Mouse (Mus musculus) mesoderm, embryonic 11.5 days (tissue): ENCODE data around the gene Tesk2.

Experiments used
- DNase-seq: peaks from one replicate; pipeline ENCODE4 v3.0.0-alpha.2; 2012; ENCODE audit warnings: low read depth, low spot score

The Tesk2 gene

DNA sequence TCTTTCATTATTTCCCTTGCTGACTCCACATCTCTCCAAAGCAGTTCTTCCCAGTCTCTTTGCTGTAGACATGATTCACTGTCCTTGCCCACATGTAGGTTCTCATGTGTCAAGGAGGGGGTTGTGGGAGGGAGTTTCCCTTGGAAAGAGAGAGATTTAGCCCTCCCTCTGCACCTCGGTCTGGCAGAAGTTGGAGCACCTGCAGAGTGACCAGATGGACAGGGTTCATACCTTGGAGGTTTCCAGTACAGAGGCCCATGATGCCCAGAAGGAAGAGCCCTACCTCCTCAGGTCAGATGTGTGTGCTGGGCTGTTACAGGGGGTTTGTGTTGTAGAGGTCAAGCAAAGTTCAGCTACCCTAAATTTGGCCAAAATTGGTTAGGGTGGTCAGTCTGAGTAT, 8.2 kb upstream of the Tesk2 start:
- DNase-seq = no peak

- peak; percentile 86 for DNase-seq
Measured at GRCm38 (mm10) chr4:116719396-116719795, 1.4 kb upstream of the Tesk2 start.

DNA sequence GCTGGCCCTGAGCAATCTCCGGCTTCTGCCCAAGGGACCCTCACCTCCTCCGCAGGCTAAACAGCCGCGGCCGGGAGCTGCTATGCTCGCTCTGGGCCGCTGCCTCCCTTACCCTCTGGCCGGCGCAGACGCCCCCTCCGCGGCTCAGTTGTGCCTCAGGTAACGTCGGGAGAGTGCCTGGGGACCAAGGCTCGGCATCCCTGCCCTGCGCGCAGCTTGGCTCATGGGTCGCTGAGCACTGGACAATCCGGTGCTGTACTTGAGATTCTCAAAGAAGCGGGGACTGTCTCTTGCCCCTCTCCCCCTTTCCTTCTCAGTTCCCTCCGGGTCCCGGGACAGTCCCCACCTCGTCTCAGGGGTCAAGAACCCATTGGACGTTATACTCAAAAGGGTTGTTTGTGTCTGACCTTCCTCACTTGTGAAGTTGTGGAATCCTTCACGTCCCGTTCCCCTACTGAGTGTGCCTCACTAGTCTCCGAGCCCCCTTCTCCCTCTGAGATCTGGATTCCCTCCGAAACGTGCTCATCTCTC, 415 bp downstream of the Tesk2 start:
- no peak for DNase-seq

GRCm38 (mm10) chr4:116722230-116722629, 1.5 kb downstream of the Tesk2 start:
- DNase-seq = no peak

DNA sequence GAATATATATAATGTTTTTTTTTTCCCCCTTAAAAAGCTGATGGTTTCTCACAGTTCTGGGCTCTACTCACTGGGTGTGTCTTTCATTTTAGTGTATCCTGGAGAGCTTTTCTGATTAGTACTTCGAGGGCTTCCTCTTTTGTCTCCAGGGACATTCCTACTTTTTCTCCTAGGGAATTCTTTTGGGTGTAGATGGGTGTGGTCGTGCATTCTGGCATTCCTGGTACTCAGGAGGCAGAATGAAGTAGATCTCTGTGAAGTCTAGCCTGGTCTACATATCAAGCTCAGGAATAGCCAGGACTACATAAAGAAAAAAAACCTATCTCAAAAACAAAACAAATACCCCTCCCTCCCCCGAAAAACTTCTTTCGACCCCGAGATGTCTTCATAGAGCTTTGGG, 4.7 kb downstream of the Tesk2 start:
- no peak for DNase-seq

- DNase-seq = no peak
Measured at GRCm38 (mm10) chr4:116727401-116727800, 6.7 kb downstream of the Tesk2 start.

DNA sequence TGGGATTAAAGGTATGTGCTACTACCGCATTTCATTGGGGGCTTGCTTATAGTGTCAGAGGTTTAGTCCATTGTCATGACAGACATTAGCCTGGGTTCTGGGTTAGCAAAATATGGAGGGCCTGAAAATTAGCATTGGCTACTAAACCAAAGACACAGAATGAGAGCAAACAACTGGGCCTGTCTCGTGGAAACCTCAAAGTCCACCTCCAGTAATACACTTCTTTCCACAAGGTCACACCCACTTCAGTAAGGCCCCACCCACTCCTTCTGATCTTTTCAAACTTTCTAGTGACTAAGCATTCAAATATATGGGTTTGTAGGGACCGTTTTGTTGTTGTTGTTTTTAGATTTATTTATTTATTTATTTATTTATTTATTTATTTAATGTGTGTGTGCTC, 8.8 kb downstream of the Tesk2 start:
- DNase-seq = no peak

DNA sequence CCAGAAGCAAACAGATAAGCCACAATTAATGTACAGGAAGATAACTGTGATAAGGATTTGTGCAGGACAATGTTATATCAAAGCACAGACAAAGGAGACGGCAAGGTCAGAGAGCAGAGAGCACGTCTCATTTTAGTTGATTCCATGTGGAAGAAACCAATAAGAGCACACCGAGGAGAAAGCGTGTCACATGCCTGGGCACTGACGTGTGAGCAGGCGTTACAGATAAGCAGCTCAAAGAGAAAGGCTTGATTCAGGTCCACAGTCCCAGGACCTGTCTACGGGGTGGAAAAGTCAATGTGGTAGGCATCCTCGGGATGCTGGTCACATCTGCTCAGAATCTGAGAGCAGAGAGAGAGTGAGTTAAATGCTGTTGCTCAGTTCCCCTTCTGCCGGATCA, 10.3 kb downstream of the Tesk2 start:
- no peak for DNase-seq

DNA sequence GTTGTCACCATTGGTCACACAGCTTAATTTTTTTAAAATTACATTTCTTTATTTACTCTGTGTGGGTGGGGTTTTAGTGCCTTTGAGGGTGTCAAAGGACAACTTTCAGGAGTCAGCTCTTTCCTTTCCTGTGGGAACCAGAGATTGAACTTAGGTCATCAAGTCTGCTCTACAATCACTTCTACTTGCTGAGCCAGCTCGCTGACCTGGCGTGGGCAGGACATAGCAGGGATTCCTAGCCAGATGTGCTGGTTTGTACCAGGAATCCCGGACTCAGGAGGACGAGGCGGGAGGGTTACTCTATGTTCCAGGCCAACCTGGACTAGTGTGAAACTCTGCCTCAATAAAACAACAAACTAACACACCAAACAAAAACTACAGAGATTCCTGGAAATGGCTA, 11.6 kb downstream of the Tesk2 start:
- DNase-seq = no peak

DNA sequence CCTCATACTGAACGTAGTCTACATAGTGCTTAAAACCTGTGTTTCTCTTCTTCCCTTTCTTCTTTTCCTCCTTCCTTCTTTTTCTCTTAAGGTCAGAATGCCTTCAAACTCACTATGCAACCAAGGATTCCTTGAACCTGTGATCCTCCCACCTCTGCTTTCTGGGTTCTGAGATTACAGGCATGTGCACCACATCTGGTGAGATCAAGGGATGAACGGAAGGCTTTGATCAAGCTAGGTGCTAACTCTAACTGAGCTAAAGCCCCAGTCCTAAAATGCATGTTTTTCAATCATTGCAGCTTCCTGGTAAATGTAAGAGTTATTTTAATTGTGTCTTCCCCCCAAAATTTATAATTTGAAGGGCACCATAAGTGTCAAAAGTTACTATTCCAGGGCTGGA, 14.2 kb downstream of the Tesk2 start:
- DNase-seq = no peak

DNA sequence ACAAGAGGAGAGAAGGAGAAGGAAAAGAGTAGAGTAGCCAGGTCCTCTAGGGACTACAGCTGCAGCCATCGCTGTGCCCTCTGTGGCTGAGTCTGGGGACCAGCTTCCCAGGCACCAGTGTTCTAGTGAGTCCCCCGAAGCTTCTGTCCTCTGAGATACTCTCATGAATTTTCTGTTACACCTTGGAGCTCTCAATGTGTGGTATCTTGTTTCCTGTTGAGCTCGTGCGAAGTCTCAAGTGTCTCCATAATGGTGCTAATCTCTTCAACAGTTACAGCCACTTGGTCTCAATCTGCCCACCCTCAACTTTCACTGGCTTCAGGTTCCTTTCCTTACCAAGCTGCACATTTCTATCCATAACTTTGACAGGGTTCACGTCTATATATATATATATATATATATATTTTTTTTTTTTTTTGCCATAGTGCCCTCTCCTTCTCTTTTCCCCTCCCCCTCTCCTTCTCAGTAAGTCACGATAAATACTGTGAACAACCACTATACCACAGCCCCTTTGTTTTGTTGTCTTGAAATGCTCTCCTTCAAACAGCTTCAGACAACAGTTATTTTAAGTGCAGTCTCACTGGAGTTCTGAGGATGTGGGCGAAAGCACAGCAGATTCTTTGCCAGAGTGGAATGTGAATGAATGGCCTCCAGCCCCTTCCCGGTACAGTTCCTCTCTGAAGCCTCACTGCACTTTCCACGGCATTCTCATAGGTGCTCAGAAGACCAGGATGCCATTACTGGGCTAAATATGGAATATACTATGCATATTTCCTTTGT, 18.4 kb downstream of the Tesk2 start:
- no peak for DNase-seq

GRCm38 (mm10) chr4:116749750-116750149, 29.0 kb downstream of the Tesk2 start:
- DNase-seq = no peak

GRCm38 (mm10) chr4:116761914-116762313, 41.2 kb downstream of the Tesk2 start:
- DNase-seq = no peak

DNA sequence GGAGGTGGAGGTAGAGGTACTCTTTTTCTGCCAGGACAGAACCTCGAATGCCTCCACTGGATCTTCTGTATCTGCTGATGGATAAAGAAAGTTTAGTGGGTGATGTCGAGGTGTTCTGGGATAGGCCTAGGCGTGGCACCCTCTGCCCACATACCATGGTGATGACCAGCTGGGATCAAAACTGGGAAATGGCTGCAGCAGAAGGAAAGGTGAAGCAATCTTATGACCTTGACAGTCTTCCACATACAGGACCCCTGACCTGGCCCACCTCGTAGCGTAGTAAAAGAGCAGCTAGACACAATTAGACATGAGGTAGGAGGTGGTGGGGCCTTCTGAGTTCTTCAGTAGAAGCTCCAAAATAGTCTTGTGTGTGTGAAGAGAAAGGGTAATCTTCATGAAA, 43.3 kb downstream of the Tesk2 start:
- no peak for DNase-seq

DNA sequence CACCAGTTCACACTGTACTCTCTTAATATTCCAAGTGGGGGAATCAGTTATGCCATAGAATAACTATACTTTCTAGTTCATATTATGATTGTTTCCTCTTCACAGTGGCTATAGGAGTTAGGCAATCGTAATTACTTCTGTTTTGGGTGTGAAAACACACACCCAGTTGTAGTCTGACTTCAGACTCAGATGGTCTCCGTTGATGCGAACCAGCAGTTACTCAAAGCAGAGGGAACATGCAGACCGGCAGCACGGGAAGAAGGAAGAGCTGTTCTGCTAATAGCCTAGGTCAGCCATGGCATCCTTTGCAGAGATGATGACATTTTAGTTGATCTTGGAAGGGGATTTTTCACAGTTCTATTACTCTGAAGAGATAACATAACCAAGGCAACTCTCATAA, 47.8 kb downstream of the Tesk2 start:
- no peak for DNase-seq

DNA sequence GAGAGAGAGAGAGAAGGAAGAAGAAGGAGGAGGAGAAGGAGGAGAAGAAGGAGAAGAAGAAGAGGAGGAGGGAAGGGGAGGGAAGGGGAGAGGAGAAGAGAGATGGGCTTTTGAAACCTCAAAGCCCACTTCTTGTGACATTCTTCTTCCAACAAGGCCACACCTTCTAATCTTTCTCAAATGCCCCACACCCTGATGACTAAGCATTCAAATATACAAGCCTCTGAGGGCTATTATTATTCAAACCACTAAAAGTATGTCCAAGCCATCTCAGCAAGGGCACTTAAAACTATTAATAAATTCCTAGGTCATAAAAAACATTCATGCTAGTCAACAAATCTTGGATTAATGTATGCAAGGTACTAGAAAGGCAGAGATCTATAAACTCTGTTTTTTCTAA, 48.3 kb downstream of the Tesk2 start:
- no peak for DNase-seq

GRCm38 (mm10) chr4:116776391-116776790, 55.6 kb downstream of the Tesk2 start:
- DNase-seq = no peak

DNA sequence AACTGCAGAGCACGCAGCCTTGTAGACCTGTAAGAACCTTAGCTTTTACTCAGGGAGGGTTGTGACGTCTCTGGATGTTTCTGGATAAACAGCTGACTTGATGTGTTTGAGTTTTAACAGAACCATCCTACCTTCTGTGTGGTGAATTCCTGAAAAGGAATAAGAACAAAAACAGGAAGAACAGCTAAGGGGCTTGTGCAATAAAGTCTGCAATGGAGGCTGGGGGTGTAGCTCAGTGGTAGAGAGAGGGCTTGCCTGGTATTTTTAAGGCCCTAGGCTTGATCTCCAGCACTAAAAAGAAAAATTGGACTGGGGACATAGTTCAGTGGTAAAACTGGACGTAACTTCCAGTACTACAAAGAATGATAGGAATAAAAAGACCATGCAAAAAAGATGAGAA, 56.3 kb downstream of the Tesk2 start:
- DNase-seq = no peak

DNA sequence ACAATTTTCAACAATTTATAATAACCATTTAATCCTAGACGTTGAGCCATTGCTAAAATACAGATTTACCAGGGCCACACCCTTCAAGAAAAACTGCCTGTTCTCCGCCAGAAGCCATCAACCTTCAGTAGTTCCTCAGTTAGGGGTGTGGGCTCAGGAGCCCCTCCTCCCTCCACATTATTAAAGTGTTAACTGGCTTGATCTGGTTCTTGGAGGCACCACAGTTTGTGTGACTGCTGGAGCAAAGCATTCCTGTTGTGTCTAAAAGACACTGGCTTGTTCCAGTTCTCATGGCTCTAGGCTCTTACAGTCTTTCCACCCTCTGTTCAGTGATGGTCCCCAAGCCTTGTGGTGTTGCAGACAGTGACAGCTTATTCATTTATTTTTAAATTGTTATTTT, 59.8 kb downstream of the Tesk2 start:
- no peak for DNase-seq

DNA sequence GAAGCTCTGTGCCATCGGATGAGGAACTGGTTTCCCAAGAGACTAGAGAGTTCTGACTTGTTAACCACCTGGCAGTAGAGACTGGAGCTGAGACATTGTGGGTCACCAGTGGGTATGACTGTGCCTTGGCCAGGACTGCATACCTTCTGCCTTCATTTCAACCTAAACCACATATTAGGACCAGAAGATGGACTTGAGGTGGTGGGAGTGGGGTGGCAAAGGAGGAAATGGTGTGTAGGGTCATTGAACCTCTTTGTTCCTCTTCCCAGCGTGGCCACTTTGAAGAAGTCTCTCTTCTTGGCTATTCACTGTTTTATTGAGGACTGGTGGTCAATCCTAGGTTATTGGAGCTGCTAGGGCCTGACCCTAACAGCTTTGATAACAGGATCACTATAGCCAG, 60.6 kb downstream of the Tesk2 start:
- DNase-seq = no peak

DNA sequence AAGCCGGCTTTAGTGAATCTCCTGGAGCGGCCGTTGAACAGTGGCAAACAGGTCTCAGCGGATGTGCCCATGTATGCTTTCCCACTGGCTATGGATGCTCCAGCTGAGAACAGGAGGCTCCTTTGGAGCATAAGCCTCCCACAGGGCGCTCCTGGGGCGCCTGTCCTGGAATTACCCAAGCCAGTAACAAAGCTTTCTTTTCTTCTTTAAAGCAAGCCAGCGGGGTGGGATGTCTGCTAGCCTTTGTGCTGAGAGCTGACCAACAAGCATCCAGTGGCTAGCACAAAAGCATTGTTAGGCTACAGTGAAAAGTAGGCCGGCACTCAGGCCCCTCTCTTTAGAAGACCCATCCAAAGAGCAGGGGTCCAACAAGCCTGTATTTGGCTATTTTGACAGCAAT, 61.4 kb downstream of the Tesk2 start:
- DNase-seq = peak; percentile 10

DNA sequence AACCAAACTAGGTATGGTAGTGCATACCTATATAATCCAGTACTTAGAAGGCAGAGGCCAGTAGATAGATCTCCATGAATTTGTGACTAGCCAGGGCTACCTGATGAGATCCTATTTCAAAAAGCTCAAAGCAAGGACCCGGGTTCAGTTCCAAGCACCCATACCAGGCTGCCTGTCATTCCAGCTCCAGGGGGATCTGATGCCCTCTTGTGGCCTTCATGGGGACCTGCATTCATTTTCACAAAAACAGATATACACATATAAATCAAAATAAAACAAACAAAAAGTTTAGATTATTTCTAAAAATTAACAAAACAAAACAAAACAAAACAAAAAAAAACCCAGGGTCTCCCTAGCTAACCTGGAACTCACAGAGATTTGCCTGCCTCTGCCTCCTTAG, 65.8 kb downstream of the Tesk2 start:
- DNase-seq = no peak

GRCm38 (mm10) chr4:116787985-116788760, 67.4 kb downstream of the Tesk2 start:
- no peak for DNase-seq
